Mouse (Mus musculus): ENCODE data around the gene Cux2. TPM values are rescaled to one million over a fixed set of nuclear protein-coding genes. Genes with fewer than 3 reads are reported as not detected.
A peak's percentile ranks its signal among the peaks of the same experiment; 100 is the strongest.

The Cux2 gene
- total RNA-seq, 2 experiments from 2014 or later: 0.22 to 0.25 TPM

GRCm38 (mm10) chr5:121824121-121824520, 225.8 kb downstream of the Cux2 start:
- ATAC-seq (ENCODE audit: poor library complexity, severe bottlenecking): peak; percentile 89

- ATAC-seq (ENCODE audit: poor library complexity, severe bottlenecking): no peak
These were observed 226.2 kb downstream of the Cux2 start for GRCm38 (mm10) chr5:121823668-121824067.

GRCm38 (mm10) chr5:121822786-121823505, 227.0 kb downstream of the Cux2 start:
- ATAC-seq (ENCODE audit: poor library complexity, severe bottlenecking): no peak

DNA sequence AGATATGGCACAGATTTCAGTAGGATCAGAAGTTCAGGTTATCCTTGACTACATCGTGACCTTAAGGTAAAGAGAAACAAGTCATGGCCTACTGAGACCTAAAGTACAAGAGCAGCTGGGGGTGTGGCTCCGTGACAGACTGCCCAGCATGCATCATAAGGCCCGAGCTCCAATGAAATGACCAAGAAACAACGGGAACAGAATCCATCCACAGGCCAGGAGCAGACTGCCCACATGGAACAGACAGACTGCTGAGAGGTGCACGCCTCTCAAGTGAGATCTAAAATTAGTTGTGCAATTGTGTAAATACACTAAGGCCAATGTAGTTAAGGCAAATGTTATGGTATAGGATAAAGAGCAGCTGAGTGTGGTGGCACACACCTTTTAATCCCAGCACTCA, 228.3 kb downstream of the Cux2 start:
- ATAC-seq (ENCODE audit: poor library complexity, severe bottlenecking): no peak

DNA sequence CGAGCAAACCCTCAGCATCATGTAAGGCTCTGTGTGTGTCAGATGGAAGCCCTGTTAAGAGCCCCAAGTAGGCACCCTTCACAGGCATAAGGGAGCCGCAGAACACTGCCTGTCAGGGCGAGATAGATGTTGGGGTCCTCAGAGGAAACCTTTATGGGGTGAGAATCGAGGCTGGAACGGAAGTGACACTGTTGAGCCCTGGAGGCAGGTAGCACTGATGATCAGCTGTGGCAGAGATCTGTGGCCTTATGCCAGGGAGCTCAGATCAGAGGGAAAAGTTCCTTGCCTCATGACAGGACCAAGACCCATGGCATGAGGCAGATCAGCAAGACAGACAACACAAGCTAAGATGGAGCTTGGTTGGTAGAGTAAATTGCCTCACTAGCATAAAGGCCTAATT, 228.8 kb downstream of the Cux2 start:
- no peak for ATAC-seq (ENCODE audit: poor library complexity, severe bottlenecking)

GRCm38 (mm10) chr5:121820657-121821056, 229.2 kb downstream of the Cux2 start:
- no peak for ATAC-seq (ENCODE audit: poor library complexity, severe bottlenecking)

GRCm38 (mm10) chr5:121820161-121820560, 229.7 kb downstream of the Cux2 start:
- no peak for ATAC-seq (ENCODE audit: poor library complexity, severe bottlenecking)

DNA sequence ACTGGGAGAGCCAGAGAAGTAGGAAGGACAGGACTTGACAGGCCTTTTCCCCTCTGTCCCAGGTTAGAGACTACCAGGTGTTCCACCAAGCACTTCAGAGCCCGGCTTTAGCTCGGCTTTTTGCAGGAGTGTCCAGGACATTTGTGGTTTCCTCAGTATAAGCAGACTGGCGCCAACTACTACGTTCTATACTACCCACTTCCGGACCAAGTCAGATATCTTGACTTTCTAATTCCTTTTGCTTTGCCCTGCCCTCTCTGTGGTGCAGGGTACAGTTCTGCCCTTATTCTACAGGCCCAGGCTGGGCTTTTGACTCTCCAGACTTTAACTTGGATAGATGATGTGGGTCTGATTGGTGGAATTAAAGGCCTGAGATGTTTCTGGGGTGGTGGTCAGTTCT, 230.3 kb downstream of the Cux2 start:
- ATAC-seq (ENCODE audit: poor library complexity, severe bottlenecking): peak; percentile 11; the same call in 1 of the 2 replicates

DNA sequence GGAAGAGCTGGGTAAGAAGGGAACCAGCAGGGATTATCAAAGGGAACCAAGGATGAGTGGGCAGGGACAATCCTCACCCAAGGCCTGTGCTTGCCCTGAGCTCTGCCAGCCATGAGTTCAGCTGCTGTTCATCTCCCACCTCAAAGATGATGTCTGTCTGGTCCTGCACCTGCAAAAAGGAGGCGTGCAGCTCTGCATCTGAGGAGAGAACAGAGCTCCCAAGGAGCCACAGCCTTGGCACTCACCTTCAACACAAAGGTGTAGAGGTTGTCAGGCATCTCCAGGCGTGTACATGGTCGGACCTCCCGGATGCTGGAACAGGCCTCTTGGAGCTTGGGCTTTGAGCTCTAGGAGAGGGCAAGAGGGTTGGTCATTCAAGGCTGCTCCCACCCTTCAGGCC, 231.0 kb downstream of the Cux2 start:
- ATAC-seq (ENCODE audit: poor library complexity, severe bottlenecking): no peak

- no peak for ATAC-seq (ENCODE audit: poor library complexity, severe bottlenecking)
These were observed 231.5 kb downstream of the Cux2 start for GRCm38 (mm10) chr5:121818401-121818800.

DNA sequence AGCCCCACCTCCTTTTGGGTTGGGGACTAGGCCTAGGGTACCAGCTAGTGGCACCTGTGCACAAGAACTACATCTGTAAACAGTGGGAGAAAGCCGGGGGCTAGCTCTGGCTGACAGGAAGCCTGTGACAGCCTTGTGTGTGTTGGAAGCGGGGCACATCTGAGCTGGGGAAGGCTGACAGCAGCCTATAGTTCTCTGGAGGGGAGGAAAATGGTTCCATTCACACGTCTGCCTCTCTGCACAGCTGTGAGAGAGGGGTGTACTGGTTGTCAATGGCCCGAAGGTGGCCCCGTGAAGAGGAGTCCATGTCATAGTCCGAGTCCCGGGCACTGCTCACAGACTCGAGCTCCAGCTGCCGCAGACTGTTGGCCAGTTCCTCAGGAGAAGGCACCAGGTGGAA, 232.4 kb downstream of the Cux2 start:
- no peak for ATAC-seq (ENCODE audit: poor library complexity, severe bottlenecking)

DNA sequence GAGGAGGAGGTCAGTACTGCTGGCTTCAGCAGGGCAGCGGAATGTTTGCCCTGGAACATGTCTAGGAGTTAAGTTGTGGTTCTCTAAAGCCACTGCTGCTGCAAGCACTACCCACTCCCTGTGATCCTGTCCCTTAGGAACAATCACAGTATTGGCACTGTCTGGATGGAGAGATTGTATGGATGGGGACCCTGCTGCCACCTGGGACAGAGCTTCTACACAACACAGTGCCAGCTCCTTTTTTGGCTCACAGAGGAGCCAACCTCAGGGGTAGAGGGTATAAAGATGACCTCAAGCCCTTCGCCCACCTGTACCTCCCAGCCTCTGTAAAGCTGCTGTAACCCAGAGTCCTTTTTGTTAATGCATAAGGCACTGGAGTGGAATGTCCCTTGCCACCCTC, 233.3 kb downstream of the Cux2 start:
- ATAC-seq (ENCODE audit: poor library complexity, severe bottlenecking): no peak

DNA sequence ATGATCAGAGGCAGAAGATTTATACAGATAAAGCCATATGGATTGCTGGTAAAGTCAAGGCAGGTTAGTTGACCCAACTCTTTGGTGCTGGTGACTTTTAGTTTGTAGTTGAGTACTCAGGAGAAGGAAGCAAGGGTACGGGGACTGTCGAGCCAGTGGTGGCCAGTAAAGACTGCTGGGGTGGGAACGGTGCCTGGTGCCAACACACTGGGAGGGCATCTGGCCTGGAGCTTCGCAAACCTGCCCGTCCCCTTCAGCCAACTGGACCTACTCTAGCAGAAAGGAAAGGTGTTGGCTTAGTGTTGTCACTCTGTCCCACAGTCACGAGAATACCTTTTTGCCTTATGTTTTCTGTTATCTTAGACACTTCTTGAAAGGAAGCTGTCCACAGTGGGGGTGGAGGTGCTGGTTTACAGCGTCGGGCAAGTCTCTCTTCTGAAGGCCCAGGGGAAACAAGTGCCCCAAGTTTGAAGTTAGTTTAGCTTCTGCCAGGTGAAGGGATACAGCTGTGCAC, 234.0 kb downstream of the Cux2 start:
- ATAC-seq (ENCODE audit: poor library complexity, severe bottlenecking): no peak

- ATAC-seq (ENCODE audit: poor library complexity, severe bottlenecking): peak; percentile 59
These were observed 234.8 kb downstream of the Cux2 start for GRCm38 (mm10) chr5:121815067-121815466.

DNA sequence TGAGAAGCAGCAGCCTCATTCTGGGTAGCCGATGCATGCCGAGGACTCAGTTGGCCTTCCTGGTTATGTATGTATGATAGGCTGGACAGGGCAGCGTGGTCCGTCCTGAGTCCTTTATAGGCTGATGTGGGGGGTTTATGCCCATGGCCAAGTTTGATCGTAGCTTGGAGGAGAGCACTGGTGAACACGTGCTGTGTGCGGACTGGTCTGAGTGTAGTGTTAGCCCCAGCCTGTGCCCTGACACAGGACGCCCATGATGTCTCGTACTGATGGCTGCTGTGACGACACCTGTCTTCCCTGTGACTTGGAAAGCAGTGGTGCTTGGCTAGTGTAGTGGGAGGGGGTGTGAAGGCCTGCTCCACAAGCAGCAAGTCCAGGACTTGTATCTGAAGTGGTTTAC, 236.2 kb downstream of the Cux2 start:
- no peak for ATAC-seq (ENCODE audit: poor library complexity, severe bottlenecking)

- no peak for ATAC-seq (ENCODE audit: poor library complexity, severe bottlenecking)
These were observed 237.2 kb downstream of the Cux2 start for GRCm38 (mm10) chr5:121812526-121813243.

DNA sequence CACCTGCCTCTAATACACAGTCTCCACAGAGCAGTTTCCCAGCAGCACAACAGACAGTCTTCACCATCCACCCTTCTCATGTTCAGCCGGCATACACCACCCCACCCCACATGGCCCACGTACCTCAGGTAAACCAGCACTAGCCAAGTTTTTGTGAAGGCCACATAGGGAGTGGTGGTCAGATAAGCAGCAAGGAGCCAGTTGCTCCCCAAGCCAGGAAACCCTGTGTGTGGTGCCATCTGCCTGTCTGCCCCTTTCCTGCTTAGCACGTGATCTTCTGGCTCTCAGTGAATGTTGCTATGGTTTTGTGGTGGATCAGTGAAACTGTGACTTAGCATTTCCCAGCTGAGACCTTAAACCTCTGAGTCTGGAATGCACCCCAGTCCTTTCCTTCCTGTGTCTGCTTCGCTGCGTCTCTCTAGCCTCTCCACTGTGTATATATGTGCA, 238.4 kb downstream of the Cux2 start:
- ATAC-seq (ENCODE audit: poor library complexity, severe bottlenecking): peak; percentile 28

GRCm38 (mm10) chr5:121810331-121811151, 239.4 kb downstream of the Cux2 start:
- no peak for ATAC-seq (ENCODE audit: poor library complexity, severe bottlenecking)

GRCm38 (mm10) chr5:121809667-121810224, 240.2 kb downstream of the Cux2 start:
- ATAC-seq (ENCODE audit: poor library complexity, severe bottlenecking): no peak

GRCm38 (mm10) chr5:121808202-121808601, 241.7 kb downstream of the Cux2 start:
- no peak for ATAC-seq (ENCODE audit: poor library complexity, severe bottlenecking)

DNA sequence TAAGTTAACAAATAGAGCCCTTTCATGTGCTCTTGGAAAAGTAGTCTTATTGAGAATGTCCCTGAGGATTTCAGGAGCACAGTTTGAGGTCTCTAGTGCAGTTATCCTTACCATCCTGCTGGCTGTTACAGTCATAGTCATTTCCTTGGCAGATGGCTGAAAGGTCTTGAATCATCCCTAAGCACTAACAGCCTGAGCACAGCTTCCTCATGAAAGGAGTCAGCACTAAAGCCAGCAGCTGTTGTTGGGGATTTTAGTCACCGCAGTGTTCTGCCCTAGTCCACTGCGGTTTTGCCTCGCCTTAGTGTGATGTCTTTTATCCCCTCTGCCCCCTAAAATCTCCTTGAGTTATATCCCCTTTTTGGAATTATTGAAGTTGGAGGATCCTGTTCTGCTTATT, 242.7 kb downstream of the Cux2 start:
- no peak for ATAC-seq (ENCODE audit: poor library complexity, severe bottlenecking)
